Mouse (Mus musculus) neural tube, embryonic 12.5 days (tissue): Measurements from ENCODE around the gene Crb3. TPM values are rescaled to one million over a fixed set of nuclear protein-coding genes. Genes with fewer than 3 reads are reported as not detected.

ENCODE experiments used
- ATAC-seq: fragments of 200-750 bp; cut with Nextera tagmentation; 2 replicates; pipeline ENCODE4 v1.8.0; 2017; ENCODE audit warnings: low read depth, mild to moderate bottlenecking, moderate TSS enrichment, moderate library complexity; ENCODE audit not compliant: low FRiP score
- H3K27ac ChIP-seq: fragments of 300-500 bp; sonication (generic); 2 replicates; pipeline ENCODE4 v1.5.1; 2016
- H3K27me3 ChIP-seq: fragments of 300-500 bp; sonication (generic); replicated peaks from 2 replicates; pipeline ENCODE4 v1.6.1; 2016; ENCODE audit warnings: mild to moderate bottlenecking
- H3K36me3 ChIP-seq: fragments of 300-500 bp; sonication (generic); 2 replicates; pipeline ENCODE4 v1.6.1; 2016; ENCODE audit warnings: mild to moderate bottlenecking
- H3K4me1 ChIP-seq: fragments of 300-500 bp; sonication (generic); 2 replicates; pipeline ENCODE4 v1.6.1; 2016
- H3K4me2 ChIP-seq: fragments of 300-500 bp; sonication (generic); replicated peaks from 2 replicates; pipeline ENCODE4 v1.6.1; 2016; ENCODE audit warnings: mild to moderate bottlenecking
- H3K4me3 ChIP-seq: fragments of 300-500 bp; sonication (generic); 2 replicates; pipeline ENCODE4 v1.5.1; 2016
- H3K9ac ChIP-seq: fragments of 300-500 bp; sonication (generic); 2 replicates; pipeline ENCODE4 v1.6.1; 2016; ENCODE audit warnings: mild to moderate bottlenecking
- H3K9me3 ChIP-seq: fragments of 300-500 bp; sonication (generic); 2 replicates; pipeline ENCODE4 v1.6.1; 2016; ENCODE audit warnings: mild to moderate bottlenecking
- WGBS: fragments of 180-500 bp; shearing (Covaris S2); methylation state at CpG from one replicate; pipeline ENCODE4 v1.1.7; 2016; 5-methylcytosine and 5-hydroxymethylcytosine counted together
- polyA plus RNA-seq: library from polyadenylated mRNA; unstranded; fragments of >200 nt; fragmentation: Nextera tagmentation; extraction: Ambion mirVana; gene quantifications from 2 replicates; pipeline ENCODE4 v1.2.1, GENCODE M21; 2016

Gene Crb3
- polyA plus RNA-seq, 1 experiment from 2014 or later = 1.2 TPM

DNA sequence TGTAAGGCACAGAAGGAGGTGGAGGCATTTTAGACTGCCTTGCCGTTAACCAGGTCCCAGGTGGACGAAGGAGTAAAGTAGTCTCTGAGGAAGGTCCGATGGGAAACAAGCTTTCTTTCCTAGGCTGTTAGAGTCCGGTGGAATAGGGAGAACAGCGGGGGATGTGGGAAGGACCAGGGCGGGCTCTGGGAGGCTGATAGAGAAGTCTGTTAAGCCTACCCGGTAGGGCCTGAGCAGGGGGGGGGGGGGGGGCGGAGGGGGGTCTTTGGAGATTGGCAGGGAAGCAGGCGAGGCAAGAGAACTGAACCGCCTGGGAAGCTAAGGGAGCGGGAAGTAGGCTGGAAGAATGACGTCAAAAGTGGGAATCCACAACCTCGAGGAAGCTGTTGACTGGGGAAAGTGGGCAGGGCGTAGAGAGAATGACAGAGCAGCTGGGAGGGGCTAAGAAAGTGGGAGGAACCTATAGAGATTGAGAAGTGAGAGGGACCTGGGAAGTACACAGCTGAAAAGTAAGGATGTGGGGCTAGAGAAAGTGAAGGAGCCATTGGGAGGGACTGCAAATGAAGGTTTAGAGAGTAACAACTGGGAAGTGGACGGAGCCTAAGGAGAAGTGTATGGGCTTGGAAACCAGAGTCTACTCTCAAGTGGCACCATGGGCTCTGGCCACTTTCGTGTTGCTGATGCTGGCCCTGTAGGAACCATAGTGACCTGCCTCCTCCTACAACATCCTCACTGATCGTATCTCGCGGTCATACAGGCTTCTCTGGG, 37.1 kb downstream of the Crb3 start:
- H3K4me1 ChIP-seq = peaks cover 5% of the 10 kb centered on the region; the same call in 1 of the 2 replicates
- no peaks in the 10 kb centered on the region for H3K36me3 ChIP-seq
- H3K27ac ChIP-seq = no peak overlapping the region
- H3K9ac ChIP-seq = no peak overlapping the region
- H3K4me2 ChIP-seq = peak overlapping the region; percentile 48
- H3K9me3 ChIP-seq = 0 out of 2 replicates have a peak, but pooled peaks cover 6% of the 10 kb centered on the region
- 3% methylated on average over 19 of the region's 19 CpGs for WGBS
- ATAC-seq = peak; percentile 80
- peak overlapping the region; percentile 16; the same call in 1 of the 2 replicates for H3K4me3 ChIP-seq
- peaks cover 5% of the 10 kb centered on the region for H3K27me3 ChIP-seq

DNA sequence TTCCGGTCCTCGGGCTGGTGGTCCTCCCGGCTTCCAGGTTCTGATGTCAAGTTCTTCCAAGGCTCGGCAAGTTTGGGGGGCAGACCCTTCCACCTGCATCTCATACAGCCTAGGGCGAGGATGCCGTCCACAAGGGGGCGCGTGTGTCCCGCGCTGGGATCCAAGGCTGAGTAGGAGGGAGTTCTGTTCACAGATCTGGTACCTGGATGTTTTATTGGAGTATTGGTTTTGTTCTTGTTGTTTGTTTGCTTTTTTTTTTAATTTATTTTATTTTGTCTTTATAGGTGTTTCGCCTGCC, 37.7 kb downstream of the Crb3 start:
- 0 out of 2 replicates have a peak, but pooled peaks cover 6% of the 10 kb centered on the region for H3K9me3 ChIP-seq
- peaks cover 5% of the 10 kb centered on the region; the same call in 1 of the 2 replicates for H3K4me1 ChIP-seq
- no peak overlapping the region for H3K9ac ChIP-seq
- peaks cover 5% of the 10 kb centered on the region for H3K27me3 ChIP-seq
- H3K4me2 ChIP-seq = peak overlapping the region; percentile 48
- H3K36me3 ChIP-seq = no peaks in the 10 kb centered on the region
- WGBS = 2% methylated on average over 11 of the region's 11 CpGs
- peak overlapping the region; percentile 16; the same call in 1 of the 2 replicates for H3K4me3 ChIP-seq
- no peak overlapping the region for H3K27ac ChIP-seq
- peak; percentile 86 for ATAC-seq

DNA sequence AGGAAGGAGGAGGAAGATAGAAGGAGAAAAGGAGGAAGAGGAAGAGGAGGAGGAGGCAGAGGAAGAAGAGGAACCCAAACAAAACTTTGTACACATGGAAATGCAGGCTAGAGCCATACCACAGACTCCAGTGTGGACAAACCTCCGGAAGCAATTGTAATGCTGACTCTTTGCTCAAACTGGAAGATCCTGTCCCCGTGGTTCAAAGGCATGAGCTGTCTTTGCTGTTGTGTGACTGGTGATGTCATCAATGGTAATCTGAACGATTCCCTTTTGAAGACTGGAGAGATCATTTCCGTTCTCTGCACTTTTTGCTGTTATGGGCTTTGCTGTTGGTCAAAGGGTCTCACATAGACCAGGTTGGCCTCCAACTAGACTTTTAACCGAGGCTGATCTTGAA, 39.4 kb downstream of the Crb3 start:
- H3K4me1 ChIP-seq = peaks cover 5% of the 10 kb centered on the region; the same call in 1 of the 2 replicates
- H3K36me3 ChIP-seq = no peaks in the 10 kb centered on the region
- no peaks in the 10 kb centered on the region for H3K9me3 ChIP-seq
- ATAC-seq = no peak
- H3K4me2 ChIP-seq = no peak overlapping the region
- H3K9ac ChIP-seq = no peak overlapping the region
- H3K4me3 ChIP-seq = no peak overlapping the region
- WGBS = 90% methylated on average over 5 of the region's 5 CpGs
- H3K27me3 ChIP-seq = peaks cover 5% of the 10 kb centered on the region
- no peak overlapping the region for H3K27ac ChIP-seq

DNA sequence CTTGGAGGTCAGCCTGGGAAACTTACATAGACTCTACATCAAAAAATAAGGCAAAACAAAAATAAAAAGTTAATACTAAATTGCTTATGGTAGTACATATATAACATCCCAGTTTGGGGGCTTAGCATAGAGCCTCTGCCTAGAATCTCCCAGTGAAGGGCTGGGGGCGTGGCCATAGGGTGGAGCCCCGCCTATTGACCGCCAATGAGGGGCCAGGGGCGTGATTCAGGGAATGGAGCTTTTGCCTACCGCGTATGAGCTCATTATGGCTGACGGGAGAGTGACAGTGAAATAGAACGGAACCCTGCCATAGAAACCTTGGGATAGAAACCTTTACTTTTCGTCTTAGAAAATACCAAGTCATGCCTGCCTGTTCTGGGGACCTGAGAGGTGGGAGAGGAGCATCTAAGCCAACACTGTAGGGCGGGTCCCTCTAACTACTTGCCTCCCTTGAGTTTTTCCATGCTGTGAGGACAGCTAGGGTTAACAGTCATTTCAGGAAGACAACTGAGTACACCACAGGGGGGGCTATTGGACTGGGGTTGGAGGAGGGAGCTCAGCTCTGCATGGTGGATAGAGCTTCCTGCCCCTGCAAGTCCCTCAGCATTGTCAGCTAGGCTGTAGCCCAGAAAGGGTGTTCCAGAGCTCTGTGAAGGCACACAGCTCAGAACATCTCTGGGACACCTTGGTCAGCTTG, 40.9 kb downstream of the Crb3 start:
- Histone ChIP-seq H3K4me1 (peaks cover 10% of the 10 kb centered on the region; the same call in 1 of the 2 replicates), H3K27me3 (peaks cover 5% of the 10 kb centered on the region), H3K36me3 (no peaks in the 10 kb centered on the region), H3K27ac (no peak overlapping the region), H3K9me3 (no peaks in the 10 kb centered on the region), H3K4me2 (no peak overlapping the region), H3K4me3 (no peak overlapping the region), H3K9ac (no peak overlapping the region)
- 5% methylated on average over 10 of the region's 10 CpGs for WGBS
- no peak for ATAC-seq

DNA sequence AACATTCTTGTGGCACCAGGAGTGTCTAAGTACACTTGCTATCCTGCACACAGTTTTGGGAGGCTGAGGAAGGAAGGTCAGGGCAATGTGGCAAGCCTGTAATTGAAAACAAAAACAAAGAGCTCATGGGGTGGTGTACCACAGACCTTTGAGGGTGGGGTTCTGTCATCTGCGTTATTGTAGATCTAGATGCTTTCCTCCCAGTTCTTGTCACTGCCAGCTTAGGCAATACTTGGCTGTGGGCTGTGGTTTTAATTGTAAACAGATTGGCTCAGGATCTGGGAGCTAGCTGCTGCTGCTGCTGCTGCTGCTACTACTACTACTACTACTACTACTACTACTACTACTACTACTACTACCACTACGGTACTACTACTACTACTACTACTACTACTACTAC, 43.4 kb downstream of the Crb3 start:
- no peaks in the 10 kb centered on the region for H3K27me3 ChIP-seq
- no peak overlapping the region for H3K4me2 ChIP-seq
- H3K27ac ChIP-seq = no peak overlapping the region
- H3K4me1 ChIP-seq = peaks cover 21% of the 10 kb centered on the region
- no peak overlapping the region for H3K4me3 ChIP-seq
- no peak overlapping the region for H3K9ac ChIP-seq
- no peaks in the 10 kb centered on the region for H3K9me3 ChIP-seq
- 85% methylated on average over 2 of the region's 2 CpGs for WGBS
- no peaks in the 10 kb centered on the region for H3K36me3 ChIP-seq
- ATAC-seq = no peak

DNA sequence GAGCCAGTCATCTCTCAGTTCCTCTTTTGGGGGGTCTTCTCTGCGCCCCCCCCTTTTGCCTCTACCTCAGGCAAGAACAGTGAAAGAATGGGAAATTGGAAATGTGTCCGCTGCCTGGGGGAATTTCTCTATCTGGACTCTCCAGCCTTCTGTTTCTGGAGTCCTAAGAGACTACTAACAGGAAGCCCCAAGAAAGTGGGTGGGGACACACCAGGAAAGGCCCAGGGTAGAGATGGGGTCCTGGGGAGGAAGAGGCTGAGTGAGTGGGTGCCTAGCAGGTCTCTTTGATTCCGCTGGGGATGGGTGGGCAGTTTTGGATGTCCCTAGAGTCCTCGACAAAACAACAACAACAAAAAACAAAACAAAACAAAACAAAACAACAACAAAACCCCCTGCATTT, 45.6 kb downstream of the Crb3 start:
- Histone ChIP-seq H3K27me3 (no peaks in the 10 kb centered on the region), H3K36me3 (no peaks in the 10 kb centered on the region), H3K4me3 (peak overlapping the region; percentile 49; the same call in 1 of the 2 replicates), H3K4me2 (peak overlapping the region; percentile 83), H3K9me3 (no peaks in the 10 kb centered on the region), H3K4me1 (peaks cover 22% of the 10 kb centered on the region), H3K27ac (no peak overlapping the region), H3K9ac (0 out of 2 replicates have a peak overlapping the region, but pooled peaks have one; percentile 1)
- no peak for ATAC-seq
- WGBS = 52% methylated on average over 4 of the region's 4 CpGs

DNA sequence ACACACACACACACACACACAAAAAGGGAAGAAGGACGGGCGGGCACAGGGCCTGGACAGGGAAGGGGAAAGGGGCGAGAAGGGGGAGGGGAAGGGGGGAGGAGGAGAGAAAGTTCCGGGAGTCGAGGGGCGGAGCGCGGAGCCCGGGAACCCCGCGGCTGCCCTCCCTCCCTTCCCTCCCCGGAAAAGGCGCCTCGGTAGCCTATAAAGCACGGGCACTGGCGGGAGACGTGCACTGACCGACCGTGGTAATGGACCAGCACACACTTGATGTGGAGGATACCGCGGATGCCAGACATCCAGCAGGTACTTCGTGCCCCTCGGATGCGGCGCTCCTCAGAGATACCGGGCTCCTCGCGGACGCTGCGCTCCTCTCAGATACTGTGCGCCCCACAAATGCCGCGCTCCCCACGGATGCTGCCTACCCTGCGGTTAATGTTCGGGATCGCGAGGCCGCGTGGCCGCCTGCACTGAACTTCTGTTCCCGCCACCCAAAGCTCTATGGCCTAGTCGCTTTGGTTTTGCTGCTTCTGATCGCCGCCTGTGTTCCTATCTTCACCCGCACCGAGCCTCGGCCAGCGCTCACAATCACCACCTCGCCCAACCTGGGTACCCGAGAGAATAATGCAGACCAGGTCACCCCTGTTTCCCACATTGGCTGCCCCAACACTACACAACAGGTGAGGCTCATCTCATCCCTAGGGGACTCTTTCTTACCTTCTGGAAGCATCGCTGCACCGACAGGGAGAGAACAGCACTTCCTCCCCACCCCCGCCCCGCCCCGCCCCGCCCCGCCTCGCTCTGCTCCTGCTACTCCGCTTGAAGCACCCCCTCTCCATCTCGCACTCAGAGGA, 46.5 kb downstream of the Crb3 start, which contains the start of gene Tnfsf9:
Tnfsf9 (plus strand) TSS at position 145 of the 854 bp plus-strand sequence.
- H3K4me1 ChIP-seq = peaks cover 22% of the 10 kb centered on the region
- peak within 1 kb of the TSS; percentile 49 for H3K4me3 ChIP-seq
- ATAC-seq = peak; percentile 83
- WGBS = 1% methylated on average over 59 of the region's 61 CpGs
- H3K36me3 ChIP-seq = no peaks in the 10 kb centered on the region
- peak within 1 kb of the TSS; percentile 83 for H3K4me2 ChIP-seq
- no peak within 1 kb of the TSS for H3K27ac ChIP-seq
- no peaks in the 10 kb centered on the region for H3K9me3 ChIP-seq
- H3K27me3 ChIP-seq = no peaks in the 10 kb centered on the region
- peak within 1 kb of the TSS; percentile 62 for H3K9ac ChIP-seq

DNA sequence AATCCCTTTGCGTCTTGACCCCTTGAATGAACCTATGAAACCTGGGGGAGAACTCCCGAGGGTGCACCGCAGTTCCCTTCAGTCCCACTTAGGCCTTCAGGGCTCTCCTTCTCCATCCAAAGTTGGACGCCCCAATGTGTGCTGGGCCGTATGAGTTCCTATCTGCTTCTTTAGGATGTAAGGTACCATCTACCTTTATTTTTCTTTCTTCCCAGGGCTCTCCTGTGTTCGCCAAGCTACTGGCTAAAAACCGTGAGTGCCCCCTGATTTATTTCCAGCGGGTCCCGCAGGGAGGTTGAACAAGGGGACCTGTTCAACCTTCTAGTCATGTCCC, 47.1 kb downstream of the Crb3 start:
- peak overlapping the region; percentile 83 for H3K4me2 ChIP-seq
- H3K27me3 ChIP-seq = no peaks in the 10 kb centered on the region
- no peaks in the 10 kb centered on the region for H3K9me3 ChIP-seq
- H3K27ac ChIP-seq = no peak overlapping the region
- peaks cover 22% of the 10 kb centered on the region for H3K4me1 ChIP-seq
- H3K4me3 ChIP-seq = peak overlapping the region; percentile 49
- peak overlapping the region; percentile 62 for H3K9ac ChIP-seq
- H3K36me3 ChIP-seq = no peaks in the 10 kb centered on the region
- 3% methylated on average over 9 of the region's 9 CpGs for WGBS
- no peak; the same call in 1 of the 2 replicates for ATAC-seq

DNA sequence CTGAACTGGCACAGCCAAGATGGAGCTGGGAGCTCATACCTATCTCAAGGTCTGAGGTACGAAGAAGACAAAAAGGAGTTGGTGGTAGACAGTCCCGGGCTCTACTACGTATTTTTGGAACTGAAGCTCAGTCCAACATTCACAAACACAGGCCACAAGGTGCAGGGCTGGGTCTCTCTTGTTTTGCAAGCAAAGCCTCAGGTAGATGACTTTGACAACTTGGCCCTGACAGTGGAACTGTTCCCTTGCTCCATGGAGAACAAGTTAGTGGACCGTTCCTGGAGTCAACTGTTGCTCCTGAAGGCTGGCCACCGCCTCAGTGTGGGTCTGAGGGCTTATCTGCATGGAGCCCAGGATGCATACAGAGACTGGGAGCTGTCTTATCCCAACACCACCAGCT, 48.2 kb downstream of the Crb3 start:
- no peak for ATAC-seq
- peak overlapping the region; percentile 83; the same call in 1 of the 2 replicates for H3K4me2 ChIP-seq
- WGBS = 91% methylated on average over 5 of the region's 5 CpGs

DNA sequence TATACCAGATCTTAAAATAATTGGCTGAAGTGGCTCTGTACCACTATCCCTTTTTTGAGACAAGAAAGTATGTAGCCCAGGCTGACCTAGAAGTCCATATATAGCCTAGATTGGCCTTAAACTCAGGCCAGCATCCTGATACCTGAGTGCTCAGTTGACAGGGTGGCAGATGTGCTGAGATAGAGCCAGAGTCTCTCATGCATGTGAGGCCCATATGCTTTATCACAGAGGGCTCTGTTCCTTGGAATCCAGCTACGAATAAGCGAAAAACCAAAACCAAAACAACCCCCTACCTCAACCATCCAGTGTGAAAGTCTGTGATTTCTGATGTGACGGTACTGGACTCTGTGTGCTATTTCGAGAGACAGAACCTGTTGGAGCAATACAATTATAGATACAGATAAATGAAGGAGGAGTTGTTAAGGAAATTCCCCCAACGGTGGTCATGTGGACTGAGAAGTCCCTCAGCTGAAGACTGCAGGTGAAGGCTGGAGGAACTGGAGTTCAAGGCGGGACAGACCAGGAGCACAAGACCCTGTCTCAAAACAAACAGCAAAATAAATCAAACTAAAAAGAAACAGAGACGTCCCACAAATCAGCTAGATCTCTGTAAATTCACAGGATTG, 49.2 kb downstream of the Crb3 start:
- no peak overlapping the region for H3K4me3 ChIP-seq

More for the DNA sequence above, 48.2 kb downstream of the Crb3 start:
- Histone ChIP-seq H3K4me1 (peaks cover 22% of the 10 kb centered on the region), H3K36me3 (no peaks in the 10 kb centered on the region), H3K27me3 (no peaks in the 10 kb centered on the region), H3K4me3 (no peak overlapping the region), H3K9me3 (no peaks in the 10 kb centered on the region), H3K9ac (no peak overlapping the region), H3K27ac (no peak overlapping the region)

DNA sequence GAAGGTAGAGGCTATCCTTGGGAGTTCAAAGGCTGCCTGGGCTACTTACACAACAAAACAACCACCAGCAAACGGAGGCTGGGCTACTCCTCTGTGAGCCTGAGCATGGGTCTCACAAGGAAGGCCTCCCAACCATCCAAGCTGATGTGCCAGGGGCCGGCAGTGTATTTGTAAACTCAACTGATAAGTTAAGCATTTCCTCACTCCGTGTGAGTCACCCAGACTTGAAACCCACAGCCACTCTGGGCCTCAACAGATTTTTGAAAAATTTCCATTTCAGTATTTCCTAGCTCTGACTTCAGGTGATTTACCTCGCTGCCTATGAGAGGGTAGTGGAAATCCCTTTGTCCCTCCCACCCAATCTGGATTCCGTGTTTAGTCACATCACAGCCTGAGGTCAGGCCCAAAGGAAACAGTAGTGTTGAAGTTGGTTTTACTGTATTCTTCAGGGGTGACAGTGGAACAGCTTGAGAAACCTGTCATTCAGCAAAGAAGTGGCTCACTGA, 49.8 kb downstream of the Crb3 start:
- 54% methylated on average over 5 of the region's 5 CpGs for WGBS
- no peaks in the 10 kb centered on the region for H3K27me3 ChIP-seq
- no peak for ATAC-seq
- no peaks in the 10 kb centered on the region for H3K9me3 ChIP-seq
- no peak overlapping the region for H3K4me2 ChIP-seq
- no peak overlapping the region for H3K9ac ChIP-seq
- no peaks in the 10 kb centered on the region for H3K36me3 ChIP-seq
- H3K4me3 ChIP-seq = no peak overlapping the region
- H3K4me1 ChIP-seq = peaks cover 22% of the 10 kb centered on the region
- H3K27ac ChIP-seq = no peak overlapping the region

More for the DNA sequence above, 49.2 kb downstream of the Crb3 start:
- Histone ChIP-seq H3K36me3 (no peaks in the 10 kb centered on the region), H3K9me3 (no peaks in the 10 kb centered on the region), H3K27ac (no peak overlapping the region), H3K9ac (no peak overlapping the region), H3K27me3 (no peaks in the 10 kb centered on the region), H3K4me1 (peaks cover 22% of the 10 kb centered on the region), H3K4me2 (no peak overlapping the region)
- 80% methylated on average over 7 of the region's 7 CpGs for WGBS
- no peak for ATAC-seq
